Mouse (Mus musculus): ENCODE data around the gene Slc6a19.

The Slc6a19 gene

GRCm38 (mm10) chr13:73660163-73660695, 44.4 kb downstream of the Slc6a19 start:
- no peak for DNase-seq (ENCODE audit: low spot score in 2 of 2)

- no peak for DNase-seq (ENCODE audit: low spot score in 2 of 2)
These were observed 45.7 kb downstream of the Slc6a19 start for GRCm38 (mm10) chr13:73658953-73659352.

DNA sequence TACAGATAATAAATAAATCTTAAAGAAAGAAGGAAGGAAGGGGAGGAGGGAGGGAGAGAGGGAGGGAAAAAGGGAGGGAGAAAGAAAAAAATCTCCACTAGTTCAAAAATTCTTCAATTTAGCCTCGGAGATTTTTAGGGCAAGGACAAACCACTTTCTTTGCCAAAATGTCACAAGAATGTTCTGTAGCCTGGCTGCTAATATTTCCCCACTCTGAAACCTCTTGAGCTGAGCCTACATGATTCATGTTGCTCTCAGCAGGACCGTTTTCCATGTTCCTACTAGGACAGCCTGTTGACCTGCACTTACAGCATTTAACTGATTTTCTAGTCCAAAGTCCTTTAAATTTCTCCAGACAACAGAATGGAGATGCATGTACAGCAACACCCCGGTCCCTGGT, 49.7 kb downstream of the Slc6a19 start:
- no peak for DNase-seq (ENCODE audit: low spot score in 2 of 2)

DNA sequence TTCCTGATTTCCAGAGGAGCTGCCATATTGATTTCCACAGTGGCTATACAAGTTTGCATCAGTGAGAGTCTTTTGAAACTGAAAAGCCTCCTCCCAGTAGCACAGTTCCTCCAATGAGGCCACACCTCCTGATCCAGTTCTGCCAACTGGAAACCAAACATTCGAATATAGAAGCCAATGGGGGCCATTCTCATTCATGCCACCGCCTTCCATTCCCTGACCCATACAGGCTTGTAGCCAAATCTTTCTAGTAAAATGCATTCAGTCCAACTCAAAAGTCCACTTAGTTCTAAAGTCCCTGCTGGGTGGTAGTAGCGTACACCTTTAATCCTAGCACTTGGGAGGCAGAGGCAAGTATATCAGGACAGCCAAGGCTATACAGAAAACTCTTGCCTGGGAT, 51.4 kb downstream of the Slc6a19 start:
- no peak for DNase-seq (ENCODE audit: low spot score in 2 of 2)

- DNase-seq (ENCODE audit: low spot score in 2 of 2): peak; percentile 78 to 89
These were observed 58.1 kb downstream of the Slc6a19 start for GRCm38 (mm10) chr13:73646397-73647087.

DNA sequence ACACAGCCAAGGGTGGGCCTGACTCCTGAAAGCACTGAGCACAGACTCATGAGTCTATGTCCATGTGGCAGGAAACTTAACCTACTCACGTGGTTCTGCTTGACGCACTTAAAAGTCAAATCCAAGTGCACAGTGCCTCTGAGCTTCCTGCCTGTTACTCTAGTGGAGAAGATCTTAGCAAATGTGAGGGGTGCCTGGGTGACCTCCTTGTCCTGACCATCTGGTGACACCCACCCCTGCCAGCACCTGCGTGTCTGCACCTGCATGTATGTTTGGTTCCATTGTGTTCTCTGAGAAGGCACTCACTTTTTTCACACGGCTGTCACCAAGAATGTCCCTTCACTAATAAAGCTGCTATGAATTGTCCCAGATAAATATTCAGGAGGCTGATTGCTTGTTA, 63.4 kb downstream of the Slc6a19 start:
- DNase-seq (ENCODE audit: low spot score in 2 of 2): peak; percentile 34 to 55

DNA sequence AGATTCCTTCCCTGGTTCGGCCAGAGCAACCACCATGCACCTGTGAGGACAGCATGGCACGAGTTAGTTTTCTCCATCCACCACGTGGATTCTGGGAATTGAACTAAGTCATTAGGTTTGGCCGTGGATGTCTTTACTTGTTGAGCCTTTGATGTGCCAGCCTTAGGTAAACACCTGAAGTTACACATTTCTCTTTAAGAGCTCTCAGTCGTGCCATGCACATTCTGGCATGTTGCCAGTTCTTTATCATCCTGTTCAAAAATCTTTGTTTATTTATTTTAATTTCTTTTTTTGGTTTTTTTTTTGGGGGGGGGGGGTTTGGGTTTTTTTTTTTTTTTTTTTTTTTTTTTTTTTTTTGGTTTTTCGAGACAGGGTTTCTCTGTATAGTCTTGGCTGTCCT, 66.8 kb downstream of the Slc6a19 start:
- DNase-seq (ENCODE audit: low spot score in 2 of 2): no peak

- DNase-seq (ENCODE audit: low spot score in 2 of 2): no peak
These were observed 72.8 kb downstream of the Slc6a19 start for GRCm38 (mm10) chr13:73631837-73632236.
